Mouse (Mus musculus) adrenal gland, adult 2 months (tissue): ENCODE measurements around the gene Colgalt1. TPM values are rescaled to one million over a fixed set of nuclear protein-coding genes. Genes with fewer than 3 reads are reported as not detected.
A peak's percentile ranks its signal among the peaks of the same experiment; 100 is the strongest.

Experiments
- DNase-seq: peaks from one replicate; pipeline ENCODE4 v3.0.0; 2021
- polyA plus RNA-seq: library from polyadenylated mRNA; depleted of rRNA; stranded (reverse); fragments of >200 nt; gene quantifications from 2 replicates; pipeline ENCODE4 v1.2.3, GENCODE M21; 2012
- total RNA-seq, 2 experiments: library from RNA; stranded (reverse); gene quantifications; 2 replicates each; pipeline ENCODE4 v1.2.3; 2021

The Colgalt1 gene
- total and polyA plus RNA-seq, 3 experiments, result 53.3 to 201 (median 60.8) TPM

DNA sequence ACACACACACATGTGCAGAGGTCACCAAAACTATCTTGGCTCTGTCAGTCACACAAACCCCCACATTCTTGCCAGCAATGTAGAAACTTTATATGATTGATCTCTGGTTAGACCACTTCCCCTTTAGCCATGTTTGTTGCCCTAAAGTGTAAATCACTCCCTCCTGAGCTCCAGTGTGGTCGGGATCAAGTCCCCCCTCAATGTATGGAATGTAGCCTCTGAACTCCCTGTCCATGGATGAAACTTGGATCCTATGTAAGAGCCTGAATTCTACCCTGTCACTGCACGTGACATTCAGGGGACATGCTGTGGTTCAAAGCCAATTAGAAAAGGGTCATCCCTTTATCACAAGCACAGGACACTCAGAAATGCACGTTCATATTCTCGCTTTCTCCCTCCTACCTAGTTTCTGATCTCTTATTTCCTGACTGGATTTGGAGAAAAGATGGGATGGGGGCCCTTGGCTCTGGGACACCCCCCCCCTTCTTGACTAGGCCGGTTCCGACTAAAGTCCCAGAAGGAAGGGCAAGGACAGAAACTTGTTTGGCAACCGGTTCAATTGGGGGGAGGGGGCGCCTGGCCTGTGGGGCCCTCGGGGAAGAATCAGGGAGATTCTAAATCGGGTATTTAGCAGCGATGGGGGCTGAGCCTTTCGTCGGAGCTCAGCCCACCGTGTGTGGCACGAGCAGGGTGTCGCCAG, 17.7 kb downstream of the Colgalt1 start:
- no peak for DNase-seq

GRCm38 (mm10) chr8:71629096-71629697, 18.4 kb downstream of the Colgalt1 start:
- DNase-seq, result peak; percentile 99

DNA sequence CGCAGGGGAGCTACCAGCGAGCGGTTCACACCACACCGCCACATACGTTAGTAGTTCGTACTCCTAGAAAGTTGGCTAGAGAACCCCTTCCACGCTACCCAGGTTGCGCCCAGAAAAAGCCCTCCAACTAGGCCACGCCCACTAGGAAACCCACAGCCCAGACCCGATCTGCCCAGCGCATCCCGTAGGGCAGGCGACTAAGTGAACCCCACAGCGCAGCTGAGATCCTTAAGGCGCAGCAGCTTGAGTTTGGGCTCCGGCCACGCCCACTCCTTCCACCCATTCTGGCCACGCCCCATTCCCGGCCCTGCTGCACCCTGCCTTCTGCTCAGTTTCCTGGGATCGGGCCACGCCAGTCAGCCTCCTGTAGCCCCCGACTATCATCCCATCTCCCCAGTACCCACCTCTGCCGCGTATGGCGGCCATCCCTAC, 19.0 kb downstream of the Colgalt1 start:
- peak; percentile 81 for DNase-seq

DNA sequence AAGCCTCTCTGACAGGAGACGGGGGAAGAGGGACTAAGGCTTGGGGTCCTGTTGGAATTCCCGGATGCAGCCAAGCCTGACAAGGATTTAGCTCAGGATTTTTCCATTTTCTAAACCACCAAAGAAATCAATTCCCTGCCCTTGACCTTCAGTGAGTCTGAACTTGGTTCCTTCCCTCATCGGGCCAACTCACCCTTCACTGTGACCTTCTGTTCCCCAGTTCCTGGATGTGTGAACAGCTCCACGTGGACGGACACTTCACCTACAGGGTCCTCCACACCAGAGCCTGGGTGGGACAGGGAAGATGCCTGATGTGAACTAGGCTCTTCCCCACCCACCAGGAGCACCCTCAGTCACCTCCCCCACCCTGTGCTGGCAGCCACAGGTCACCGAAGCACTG, 20.0 kb downstream of the Colgalt1 start:
- DNase-seq, result peak; percentile 36

- DNase-seq, result no peak
Measured at GRCm38 (mm10) chr8:71631897-71632296, 21.1 kb downstream of the Colgalt1 start.

DNA sequence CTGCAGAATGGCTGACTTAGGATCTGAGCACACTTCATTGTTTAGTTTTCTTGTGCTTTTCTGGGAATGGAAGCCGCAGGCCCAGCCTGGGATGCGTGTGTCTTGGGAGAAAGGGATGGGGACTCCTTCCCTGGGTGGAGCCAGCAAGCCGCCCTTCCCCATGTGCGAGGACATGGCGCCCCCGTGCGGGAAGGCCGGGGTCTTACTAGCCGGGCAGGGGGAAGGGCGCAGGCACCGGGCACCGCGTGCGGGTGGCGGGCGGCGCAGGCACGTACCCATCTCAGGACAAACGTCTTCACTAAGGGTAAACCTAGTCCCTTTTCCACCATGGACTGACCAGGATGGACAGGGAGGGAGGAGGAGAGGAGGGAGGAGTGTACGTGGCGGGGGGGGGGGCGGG, 22.4 kb downstream of the Colgalt1 start:
- DNase-seq, result peak; percentile 81

DNA sequence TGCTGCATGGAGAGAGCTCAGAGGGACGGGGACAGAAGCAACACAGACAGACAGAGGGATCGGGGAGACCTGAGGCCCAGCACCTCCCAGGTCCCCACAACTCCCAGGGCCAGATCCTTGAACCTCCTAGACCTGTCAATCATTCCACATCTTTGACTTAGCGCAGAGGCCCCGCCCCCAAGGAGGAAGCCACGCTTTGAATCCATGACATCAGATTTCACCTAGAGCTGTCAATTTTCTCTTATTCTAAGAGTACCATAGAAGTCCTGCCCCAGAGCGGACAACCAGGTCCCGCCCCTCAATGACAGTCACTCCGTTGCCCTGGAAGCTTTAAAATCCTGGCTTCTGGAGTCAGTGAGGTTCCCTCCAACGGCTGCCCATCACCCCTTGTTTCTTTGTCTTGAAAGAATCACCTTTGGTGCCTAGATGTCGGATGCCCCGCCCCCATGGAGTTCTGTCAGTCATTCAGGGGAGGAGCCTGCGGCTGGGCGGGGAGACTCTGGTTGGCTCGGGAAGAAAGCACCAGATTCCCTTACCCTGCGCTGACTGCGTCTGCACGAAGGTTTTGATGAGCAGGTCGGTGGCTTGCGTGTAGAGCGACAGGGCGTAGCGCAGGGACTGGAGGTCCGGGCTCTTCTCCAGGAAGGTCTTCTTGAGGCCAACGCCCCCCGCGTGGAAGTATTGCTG, 23.3 kb downstream of the Colgalt1 start:
- DNase-seq, result peak; percentile 86

GRCm38 (mm10) chr8:71637149-71638095, 26.6 kb downstream of the Colgalt1 start:
- no peak for DNase-seq

DNA sequence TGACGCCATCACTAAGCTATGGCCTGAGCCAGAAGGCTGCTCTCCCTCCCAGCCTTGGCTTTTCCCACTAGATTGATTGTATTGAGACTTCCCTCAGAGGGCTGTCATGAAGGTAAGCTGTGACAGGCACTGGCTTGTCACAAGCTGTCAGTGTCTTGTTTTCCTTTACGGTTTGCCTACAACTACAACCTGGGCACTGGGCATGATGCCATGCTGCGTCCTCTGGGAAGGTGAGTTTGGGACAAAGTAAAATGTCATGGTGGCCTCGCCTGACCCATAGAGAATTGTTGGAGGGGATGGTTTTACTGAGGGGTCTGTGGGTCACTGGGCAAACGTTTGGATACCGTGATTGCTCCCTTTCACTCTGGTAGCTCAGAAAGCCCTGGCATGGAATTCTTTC, 27.5 kb downstream of the Colgalt1 start:
- no peak for DNase-seq

DNA sequence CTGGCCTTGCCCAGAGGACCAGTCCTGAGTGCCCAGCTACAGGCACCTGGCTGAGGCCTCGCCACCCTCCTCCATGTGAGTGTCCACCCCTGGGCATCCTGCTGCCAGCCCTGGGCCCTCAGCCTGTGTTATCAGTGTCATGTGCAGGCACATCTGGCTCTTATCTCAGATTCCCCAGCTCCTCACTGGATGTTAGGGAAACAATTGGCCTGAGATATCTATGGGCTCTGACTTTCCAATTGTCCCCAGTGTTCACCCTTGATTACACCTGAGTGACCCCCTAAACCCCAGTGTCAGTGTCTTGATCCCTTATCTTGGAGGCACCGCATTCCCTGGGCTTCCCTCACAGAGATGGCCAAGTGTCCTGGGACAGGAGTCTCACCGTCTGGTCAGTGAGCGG, 28.5 kb downstream of the Colgalt1 start:
- no peak for DNase-seq

DNA sequence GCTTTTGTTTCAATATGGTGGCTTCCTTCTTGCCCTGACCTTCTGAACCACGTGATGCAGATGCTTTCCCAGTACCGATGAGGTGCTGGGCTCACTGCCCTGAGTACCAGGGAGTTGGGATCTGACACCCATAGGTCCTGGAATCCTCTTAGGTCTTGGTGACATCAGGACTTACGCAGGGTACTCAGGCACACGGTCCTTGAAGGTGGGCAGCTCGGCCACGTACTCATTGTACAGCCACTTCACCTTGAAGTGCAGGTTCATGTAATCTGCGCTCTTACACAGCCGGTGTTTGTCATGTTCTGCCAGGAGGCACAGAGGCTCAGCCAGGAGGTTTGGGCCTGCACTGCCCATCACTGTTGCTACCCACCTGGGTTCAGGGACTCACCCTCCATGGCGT, 34.7 kb downstream of the Colgalt1 start:
- DNase-seq, result no peak

GRCm38 (mm10) chr8:71654600-71654999, 43.8 kb downstream of the Colgalt1 start:
- no peak for DNase-seq

- DNase-seq, result no peak
Measured at GRCm38 (mm10) chr8:71657816-71658215, 47.0 kb downstream of the Colgalt1 start.

DNA sequence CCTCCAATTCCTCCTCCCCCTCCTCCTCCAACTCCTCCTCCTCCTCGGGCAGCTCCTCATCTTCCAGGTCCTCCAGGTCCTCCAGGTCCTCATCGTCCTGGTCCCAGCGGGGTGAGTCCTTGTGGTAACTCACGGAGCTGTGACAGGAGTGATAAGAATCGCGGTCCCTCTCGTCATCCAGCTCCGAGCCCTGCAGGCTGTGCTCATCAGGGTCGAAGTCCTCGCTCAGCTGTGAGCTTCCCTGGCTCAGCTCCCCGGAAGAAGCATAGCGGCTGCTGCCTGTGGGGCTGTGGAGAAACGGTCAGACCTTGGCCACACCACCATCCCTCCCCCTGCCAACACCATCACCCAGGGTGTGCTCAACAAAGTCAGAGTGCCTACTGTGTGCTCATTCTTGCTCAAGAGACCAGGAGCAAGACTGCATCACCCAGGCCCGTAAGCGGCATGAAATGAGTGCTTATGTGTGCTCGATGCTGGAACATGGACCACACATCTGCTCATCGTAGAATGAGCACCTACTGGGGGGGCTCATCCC, 47.8 kb downstream of the Colgalt1 start:
- no peak for DNase-seq

GRCm38 (mm10) chr8:71659751-71660150, 49.0 kb downstream of the Colgalt1 start:
- no peak for DNase-seq

DNA sequence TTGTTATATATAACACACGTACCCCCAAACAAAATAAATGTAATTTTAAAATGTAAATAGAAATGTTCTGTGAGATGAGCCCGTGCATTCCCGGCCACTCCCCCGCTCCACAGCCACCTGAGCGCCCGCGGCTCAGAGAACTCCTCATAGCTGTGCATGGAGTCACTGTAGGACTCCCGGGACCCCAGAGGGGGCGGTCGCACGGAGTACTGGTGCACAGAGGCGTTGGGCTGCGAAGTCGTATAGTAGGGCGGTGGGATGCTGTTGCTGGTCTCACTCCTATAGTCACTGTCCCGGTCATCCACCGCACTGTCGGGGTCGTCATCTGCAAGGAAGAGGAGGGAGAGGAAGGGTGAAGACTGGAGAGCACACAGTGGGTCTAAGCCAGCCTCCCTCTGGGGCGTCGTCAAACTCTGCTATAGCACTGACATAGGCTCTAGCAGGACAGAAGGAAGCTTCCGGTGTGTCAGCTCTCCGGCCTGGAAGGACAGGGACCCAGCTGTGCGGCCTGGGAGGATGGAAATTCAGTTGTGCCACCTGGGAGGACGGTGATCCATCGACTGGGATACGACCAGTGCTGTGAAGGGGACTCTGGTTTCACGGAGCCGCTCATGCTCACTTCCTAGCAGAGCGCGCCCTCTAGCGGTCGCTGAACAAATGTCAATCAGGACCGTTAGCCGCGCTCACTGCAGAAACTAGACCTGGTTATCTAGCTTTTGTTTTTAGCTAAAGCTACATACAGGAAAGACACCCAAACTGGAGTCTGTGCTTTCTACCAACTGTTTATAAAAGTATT, 49.7 kb downstream of the Colgalt1 start:
- peak; percentile 87 for DNase-seq

DNA sequence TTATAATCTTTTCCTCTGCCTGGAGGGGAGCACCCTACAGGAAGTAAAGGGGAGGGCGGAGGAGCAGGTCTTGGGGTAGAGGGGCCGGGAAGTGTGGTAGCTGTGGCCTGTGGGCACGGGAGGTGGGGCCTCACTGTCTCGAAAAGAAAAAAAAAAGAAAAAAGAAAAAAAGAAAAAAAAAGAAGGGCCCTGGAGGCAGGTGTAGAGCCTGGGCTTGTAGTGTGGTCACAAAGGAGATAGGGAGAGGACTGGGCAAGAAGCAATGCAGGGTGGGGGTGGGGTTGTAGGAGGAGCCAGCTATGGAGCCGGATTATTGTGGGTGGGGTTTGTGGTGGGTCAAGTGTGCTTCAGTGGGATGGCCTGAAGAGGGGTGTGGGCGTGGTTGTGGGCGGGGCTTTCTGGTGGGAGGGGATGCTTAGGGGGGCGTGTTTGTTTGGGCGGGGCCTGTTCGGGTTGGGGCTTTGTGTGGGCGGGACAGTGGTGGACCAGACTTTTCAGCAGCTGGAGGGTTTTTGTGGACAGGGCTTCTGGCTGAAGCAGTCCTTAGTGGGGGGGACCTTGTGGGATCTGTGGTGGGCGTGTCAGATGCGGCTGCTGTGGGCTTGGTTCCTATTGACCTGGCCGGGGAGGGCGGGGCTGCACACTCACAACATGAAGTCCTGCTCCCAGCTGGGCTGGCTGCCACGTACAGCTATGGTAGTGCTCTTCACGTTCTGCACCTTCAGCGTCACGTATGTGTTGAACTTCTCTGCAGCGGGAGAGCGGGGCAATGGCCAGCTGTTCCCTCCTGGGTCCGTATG, 54.7 kb downstream of the Colgalt1 start:
- peak; percentile 51 for DNase-seq

- DNase-seq, result no peak
Measured at GRCm38 (mm10) chr8:71666855-71667254, 56.1 kb downstream of the Colgalt1 start.

DNA sequence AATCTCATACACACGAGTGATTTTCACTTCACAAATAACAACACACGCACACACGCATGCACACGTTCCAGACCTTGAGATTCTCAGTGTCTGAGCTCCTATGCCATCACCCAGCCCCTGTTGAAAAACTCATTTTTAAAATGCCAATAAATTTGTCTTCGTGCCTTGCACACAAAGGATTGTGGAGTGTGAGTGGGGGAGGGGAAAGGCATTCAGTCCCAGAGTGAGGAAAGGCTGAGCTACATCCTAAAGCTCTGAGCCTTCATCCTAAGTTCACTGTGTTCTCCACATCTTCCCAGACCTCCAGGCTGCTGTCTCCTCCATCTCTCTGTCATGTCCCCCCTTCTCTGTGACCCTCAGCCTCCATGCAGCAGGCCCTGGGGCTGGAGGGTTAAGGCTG, 56.5 kb downstream of the Colgalt1 start:
- DNase-seq, result no peak
